8 mouse cellular contexts compared by ENCODE assay signal in the genomic region with DNA sequence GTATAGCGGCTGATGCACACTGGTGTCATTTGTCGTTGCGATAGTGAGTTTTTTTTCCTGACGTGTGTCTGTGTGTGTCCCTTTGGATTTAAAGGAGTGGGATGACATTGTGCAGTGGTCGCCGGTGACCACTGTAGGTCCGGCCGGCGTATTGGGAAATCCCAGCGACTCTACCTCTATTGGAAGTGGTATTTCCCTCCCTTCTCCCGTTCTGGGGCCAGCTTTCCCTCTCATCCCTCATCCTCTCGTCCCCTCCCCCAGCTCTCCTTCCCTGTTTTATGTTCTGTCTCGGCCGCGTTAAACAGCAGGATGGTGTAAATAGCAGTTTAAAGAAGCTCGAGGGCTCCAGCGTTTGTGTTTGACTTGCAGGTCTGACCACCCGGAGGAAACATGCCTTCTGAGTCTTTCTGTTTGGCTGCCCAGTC. TPM values are rescaled to one million over a fixed set of nuclear protein-coding genes. Genes with fewer than 3 reads are reported as not detected.
DNase-seq lines count a peak whose midpoint lies in the region; ATAC-seq and TF ChIP-seq lines count a peak whose summit lies in the region.

No protein-coding gene starts in this region.

- H3K36me3 ChIP-seq in C2C12 (ENCODE audit: control insufficient read depth, insufficient read depth), result no peaks in the 10 kb centered on the region
- no peaks in the 10 kb centered on the region for H3K36me3 ChIP-seq in embryonic facial prominence, embryonic 13.5 days
- H3K36me3 ChIP-seq in heart, embryonic 11.5 days (ENCODE audit: control insufficient read depth, insufficient read depth, low read length), result no peaks in the 10 kb centered on the region
- no peaks in the 10 kb centered on the region for H3K36me3 ChIP-seq in neural tube, embryonic 14.5 days (ENCODE audit: control insufficient read depth, insufficient read depth, low read length)

- peak overlapping the region; percentile 86 for H3ac ChIP-seq in C2C12 (ENCODE audit: control insufficient read depth, insufficient read length, low read depth)

- peaks cover 13% of the 10 kb centered on the region for H3K4me1 ChIP-seq in embryonic facial prominence, embryonic 13.5 days
- peaks cover 5% of the 10 kb centered on the region for H3K4me1 ChIP-seq in heart, embryonic 11.5 days (ENCODE audit: control insufficient read depth, insufficient read depth, low read length)
- H3K4me1 ChIP-seq in neural tube, embryonic 14.5 days (ENCODE audit: control insufficient read depth, insufficient read depth, low read length), result peaks cover 11% of the 10 kb centered on the region

- H3K27me3 ChIP-seq in C2C12 (ENCODE audit: control insufficient read depth, insufficient read depth, insufficient read length), result no peaks in the 10 kb centered on the region
- no peaks in the 10 kb centered on the region for H3K27me3 ChIP-seq in embryonic facial prominence, embryonic 13.5 days
- H3K27me3 ChIP-seq in heart, embryonic 11.5 days (ENCODE audit: control insufficient read depth, insufficient read depth, low read length), result no peaks in the 10 kb centered on the region
- H3K27me3 ChIP-seq in neural tube, embryonic 14.5 days (ENCODE audit: control insufficient read depth, insufficient read depth, low read length), result no peaks in the 10 kb centered on the region

- no peaks in the 10 kb centered on the region for H3K9me3 ChIP-seq in embryonic facial prominence, embryonic 13.5 days
- no peaks in the 10 kb centered on the region for H3K9me3 ChIP-seq in heart, embryonic 11.5 days (replicated peaks; ENCODE audit: control insufficient read depth, low read length)
- no peaks in the 10 kb centered on the region for H3K9me3 ChIP-seq in neural tube, embryonic 14.5 days (ENCODE audit: control insufficient read depth, low read length)

- peak overlapping the region; percentile 78 for H3K4me2 ChIP-seq in embryonic facial prominence, embryonic 13.5 days
- peak overlapping the region; percentile 67 for H3K4me2 ChIP-seq in heart, embryonic 11.5 days
- peak overlapping the region; percentile 80 for H3K4me2 ChIP-seq in neural tube, embryonic 14.5 days (ENCODE audit: low read depth, low read length)

- peaks cover 22% of the 10 kb centered on the region for H3K79me3 ChIP-seq in C2C12 (ENCODE audit: low read depth)

- peak overlapping the region; percentile 38 for H3K4me3 ChIP-seq in C2C12 (ENCODE audit: insufficient read depth, poor library complexity, severe bottlenecking)
- H3K4me3 ChIP-seq in embryonic facial prominence, embryonic 13.5 days, result peak overlapping the region; percentile 86
- peak overlapping the region; percentile 67 for H3K4me3 ChIP-seq in heart, embryonic 11.5 days (ENCODE audit: low read depth, low read length)
- H3K4me3 ChIP-seq in neural tube, embryonic 14.5 days (ENCODE audit: low read depth, low read length), result peak overlapping the region; percentile 86

- ATAC-seq in embryonic facial prominence, embryonic 13.5 days (ENCODE audit: insufficient number of reproducible peaks, insufficient read depth, low FRiP score, low TSS enrichment, low read depth), result peak; percentile 4; the same call in 1 of the 2 replicates
- 0 out of 2 replicates have a peak, but pooled peaks have one; percentile 14 for ATAC-seq in heart, embryonic 11.5 days (replicated peaks; ENCODE audit: insufficient number of reproducible peaks, low FRiP score, low TSS enrichment)
- peak; percentile 39 for ATAC-seq in neural tube, embryonic 14.5 days (ENCODE audit: low read depth)
- ATAC-seq in inflammation-experienced regulatory T-cells, adult 6 months, result no peak

- WGBS in embryonic facial prominence, embryonic 13.5 days, result 0% methylated on average over 18 of the region's 18 CpGs
- WGBS in heart, embryonic 11.5 days (ENCODE audit: insufficient replicate concordance), result 0% methylated on average over 18 of the region's 18 CpGs
- 0% methylated on average over 18 of the region's 18 CpGs for WGBS in neural tube, embryonic 14.5 days

- peaks cover 48% of the 10 kb centered on the region for H3K79me2 ChIP-seq in C2C12 (ENCODE audit: control insufficient read depth, insufficient read depth)

- peak; percentile 57 for DNase-seq in adrenal gland, adult 2 months
- peak; percentile 42 for DNase-seq in kidney, adult 9 months
- DNase-seq in lung, adult 18-20 months, result peak; percentile 16 to 23

- no peak for TF ChIP-seq CTCF in C2C12 (IDR thresholded peaks at IDR 0.05; ENCODE audit: control insufficient read depth, insufficient read depth, insufficient read length)

- peak overlapping the region; percentile 91 for H3K27ac ChIP-seq in embryonic facial prominence, embryonic 13.5 days
- peak overlapping the region; percentile 89 for H3K27ac ChIP-seq in heart, embryonic 11.5 days (ENCODE audit: low read depth, low read length)
- H3K27ac ChIP-seq in neural tube, embryonic 14.5 days (ENCODE audit: low read depth, low read length), result peak overlapping the region; percentile 88

- peak overlapping the region; percentile 91 for H3K9ac ChIP-seq in embryonic facial prominence, embryonic 13.5 days
- peak overlapping the region; percentile 73 for H3K9ac ChIP-seq in heart, embryonic 11.5 days (ENCODE audit: low read depth, low read length)
- H3K9ac ChIP-seq in neural tube, embryonic 14.5 days (replicated peaks; ENCODE audit: low read depth, low read length), result peak overlapping the region; percentile 76

TF ChIP-seq in C2C12, 6 proteins besides CTCF, POLR2A, EP300 and RAD21:
- TF ChIP-seq MAX (IDR thresholded peaks at IDR 0.05), result no peak
- TF ChIP-seq MYOD1 (IDR thresholded peaks at IDR 0.05; ENCODE audit: control insufficient read depth, insufficient read length, low read depth), result no peak
- TF ChIP-seq CEBPB (IDR thresholded peaks at IDR 0.05; ENCODE audit: low read depth), result no peak
- no peak for TF ChIP-seq MYOG (IDR thresholded peaks at IDR 0.05; ENCODE audit: control insufficient read depth, extremely low read depth, insufficient read length)
- no peak for TF ChIP-seq USF1 (IDR thresholded peaks at IDR 0.05; ENCODE audit: low read depth)
- no peak for TF ChIP-seq FOSL1 (IDR thresholded peaks at IDR 0.05; ENCODE audit: insufficient read depth, low read length, poor library complexity, severe bottlenecking)

RNA-seq across cellular contexts. Expression of a gene that starts 0.5 kb away (rescaled TPM):
- 8.8 TPM for polyA plus RNA-seq in C2C12 (2012; fragmentation: generic; extraction: Trizol)
- total RNA-seq in adrenal gland, adult 2 months (2021), result 10 to 100 TPM; 45.0 to 50.8 TPM
- 11.3 and 12.9 TPM in 2 replicates for polyA plus RNA-seq in adrenal gland, adult 2 months (2012; rRNA removed)
- 32.3 and 32.5 TPM in 2 replicates for polyA plus RNA-seq in embryonic facial prominence, embryonic 13.5 days (2015; fragmentation: Nextera tagmentation; extraction: Ambion mirVana)
- polyA plus RNA-seq in heart, embryonic 11.5 days (2014; fragmentation: Nextera tagmentation; extraction: Ambion mirVana), result 14.5 and 21.1 TPM in 2 replicates
- polyA plus RNA-seq in neural tube, embryonic 14.5 days (2014; fragmentation: Nextera tagmentation; extraction: Ambion mirVana), result 57.2 and 66.4 TPM in 2 replicates
- polyA plus RNA-seq in inflammation-experienced regulatory T-cells, adult 6 months (2017; shearing (Covaris generic)), result 10 to 100 TPM; 17.6 to 34.1 (median 20.7) TPM

RNA-seq across cellular contexts. Expression of a gene that starts 30.7 kb away (rescaled TPM):
- 3.9 TPM for polyA plus RNA-seq in C2C12 (2012; fragmentation: generic; extraction: Trizol)
- 10 to 100 TPM in 1 of 2 experiments, 1 to 10 TPM in 1; 4.8 to 10.6 TPM for total RNA-seq in adrenal gland, adult 2 months (2021)
- 3.3 and 4.1 TPM in 2 replicates for polyA plus RNA-seq in adrenal gland, adult 2 months (2012; rRNA removed)
- polyA plus RNA-seq in embryonic facial prominence, embryonic 13.5 days (2015; fragmentation: Nextera tagmentation; extraction: Ambion mirVana), result 9.8 and 10.3 TPM in 2 replicates
- 4.4 and 5.4 TPM in 2 replicates for polyA plus RNA-seq in heart, embryonic 11.5 days (2014; fragmentation: Nextera tagmentation; extraction: Ambion mirVana)
- polyA plus RNA-seq in neural tube, embryonic 14.5 days (2014; fragmentation: Nextera tagmentation; extraction: Ambion mirVana), result 23.6 and 23.9 TPM in 2 replicates
- polyA plus RNA-seq in inflammation-experienced regulatory T-cells, adult 6 months (2017; shearing (Covaris generic)), result under 1 TPM in 2 of 3 experiments, not detected in 1; 0.22 to 0.36 TPM
